Mouse (Mus musculus) CH12.LX (cell line): Measurements from ENCODE around the gene Cryab. TPM values are rescaled to one million over a fixed set of nuclear protein-coding genes. Genes with fewer than 3 reads are reported as not detected.

ENCODE experiments used
- DNase-seq: peaks from one replicate; pipeline ENCODE4 v3.0.0-alpha.2; 2013; ENCODE audit errors: extremely low read depth
- H3K27ac ChIP-seq: 2 replicates; pipeline ENCODE4 v1.5.1; 2012; ENCODE audit warnings: low read depth, mild to moderate bottlenecking, control low read depth, moderate library complexity; ENCODE audit not compliant: insufficient read depth
- H3K27me3 ChIP-seq: replicated peaks from 2 replicates; pipeline ENCODE3; 2012; ENCODE audit warnings: inconsistent platforms
- H3K36me3 ChIP-seq, 2 experiments: replicated peaks in 1 of 2; 2 replicates each; pipeline versions ENCODE3 to v1.6.1; 2012; ENCODE audit warnings: inconsistent platforms in 1 of 2, low read length in 1 of 2, mild to moderate bottlenecking in 1 of 2, mixed read lengths in 1 of 2, moderate library complexity in 1 of 2; ENCODE audit not compliant: control insufficient read depth in 1 of 2, insufficient read depth in 1 of 2
- H3K4me1 ChIP-seq, 2 experiments: 2 replicates each; pipeline ENCODE4 v1.6.1; 2012; ENCODE audit warnings: inconsistent platforms in 1 of 2, moderate library complexity in 1 of 2; ENCODE audit not compliant: insufficient read depth in 2 of 2, control insufficient read depth in 1 of 2
- H3K4me2 ChIP-seq: 2 replicates; pipeline ENCODE4 v1.6.1; 2012; ENCODE audit warnings: low read depth, mild to moderate bottlenecking, control low read depth; ENCODE audit not compliant: poor library complexity, insufficient read depth, severe bottlenecking
- H3K4me3 ChIP-seq, 3 experiments: fragments of 150-350 bp in 1 of 3; sonication (generic) in 1 of 3; replicated peaks in 1 of 3; 2 replicates each; pipeline versions ENCODE3 to v1.5.1; 2011 to 2012; ENCODE audit warnings: low read depth in 2 of 3, low read length in 2 of 3, mild to moderate bottlenecking in 2 of 3, moderate library complexity in 2 of 3, control low read depth in 1 of 3, improper control_type of control experiment in 1 of 3, inconsistent platforms in 1 of 3, mixed read lengths in 1 of 3; ENCODE audit not compliant: poor library complexity in 1 of 3
- H3K79me2 ChIP-seq: replicated peaks from 2 replicates; pipeline ENCODE4 v1.6.1; 2012; ENCODE audit warnings: mild to moderate bottlenecking, moderate library complexity; ENCODE audit not compliant: control insufficient read depth, poor library complexity, insufficient read depth, severe bottlenecking; ENCODE audit errors: extremely low read depth
- H3K9ac ChIP-seq: 2 replicates; pipeline ENCODE4 v1.6.1; 2012; ENCODE audit warnings: low read depth, mild to moderate bottlenecking, control low read depth, moderate library complexity; ENCODE audit not compliant: insufficient read depth
- H3K9me3 ChIP-seq: replicated peaks from 2 replicates; pipeline ENCODE3; 2012; ENCODE audit warnings: low read length, inconsistent platforms, mixed read lengths
- BHLHE40 ChIP-seq: IDR thresholded peaks from 2 replicates; pipeline ENCODE4 v1.6.1; 2011; ENCODE audit warnings: mild to moderate bottlenecking, low read depth, low read length, improper control_type of control experiment
- CHD1 ChIP-seq: IDR thresholded peaks from 2 replicates; pipeline ENCODE4 v1.6.1; 2012; ENCODE audit warnings: low read depth, low read length, improper control_type of control experiment, inconsistent platforms
- CHD2 ChIP-seq: IDR thresholded peaks from 2 replicates; pipeline ENCODE4 v1.6.1; 2011; ENCODE audit warnings: low read length, improper control_type of control experiment
- CTCF ChIP-seq, 2 experiments: IDR thresholded peaks in 1 of 2; conservative IDR thresholded peaks in 1 of 2; 2 replicates each; pipeline ENCODE4 v1.5.1; 2011 to 2012; ENCODE audit warnings: low read depth in 2 of 2, low read length in 2 of 2, improper control_type of control experiment in 1 of 2, inconsistent platforms in 1 of 2, mild to moderate bottlenecking in 1 of 2, moderate library complexity in 1 of 2
- E2F4 ChIP-seq: IDR thresholded peaks from 2 replicates; pipeline ENCODE4 v1.6.1; 2011; ENCODE audit warnings: low read depth, low read length, improper control_type of control experiment; ENCODE audit not compliant: insufficient replicate concordance
- ELF1 ChIP-seq: IDR thresholded peaks from 2 replicates; pipeline ENCODE4 v1.6.1; 2014; ENCODE audit warnings: low read depth, mild to moderate bottlenecking, inconsistent platforms, low read length, improper control_type of control experiment
- EP300 ChIP-seq: IDR thresholded peaks from 2 replicates; pipeline ENCODE4 v1.6.1; 2011; ENCODE audit warnings: low read length, improper control_type of control experiment
- ETS1 ChIP-seq: conservative IDR thresholded peaks from 2 replicates; pipeline ENCODE4 v1.6.1; 2012; ENCODE audit warnings: low read depth, mild to moderate bottlenecking, inconsistent platforms, low read length, improper control_type of control experiment, moderate library complexity
- GABPA ChIP-seq: IDR thresholded peaks from 2 replicates; pipeline ENCODE4 v1.6.1; 2012; ENCODE audit warnings: low read depth, low read length, improper control_type of control experiment, inconsistent platforms; ENCODE audit not compliant: insufficient replicate concordance
- HCFC1 ChIP-seq: IDR thresholded peaks from 2 replicates; pipeline ENCODE4 v1.6.1; 2012; ENCODE audit warnings: low read depth, mild to moderate bottlenecking, inconsistent platforms, low read length, improper control_type of control experiment
- IRF4 ChIP-seq: IDR thresholded peaks from 2 replicates; pipeline ENCODE4 v1.6.1; 2014; ENCODE audit warnings: low read depth, mild to moderate bottlenecking, inconsistent platforms, low read length, improper control_type of control experiment
- JUN ChIP-seq: IDR thresholded peaks from 2 replicates; pipeline ENCODE4 v1.6.1; 2011; ENCODE audit warnings: low read depth, mild to moderate bottlenecking, low read length, improper control_type of control experiment, moderate library complexity; ENCODE audit not compliant: insufficient read depth
- JUND ChIP-seq: conservative IDR thresholded peaks from 2 replicates; pipeline ENCODE4 v1.6.1; 2011; ENCODE audit warnings: low read depth, low read length, improper control_type of control experiment
- KAT2A ChIP-seq: IDR thresholded peaks from 2 replicates; pipeline ENCODE4 v1.6.1; 2012; ENCODE audit warnings: low read length, improper control_type of control experiment, inconsistent platforms; ENCODE audit not compliant: insufficient replicate concordance
- MAFK ChIP-seq: IDR thresholded peaks from 2 replicates; pipeline ENCODE4 v1.6.1; 2011; ENCODE audit warnings: low read length, improper control_type of control experiment; ENCODE audit not compliant: insufficient replicate concordance
- MAX ChIP-seq: IDR thresholded peaks from 2 replicates; pipeline ENCODE4 v1.6.1; 2011; ENCODE audit warnings: low read length, improper control_type of control experiment
- MAZ ChIP-seq: IDR thresholded peaks from 2 replicates; pipeline ENCODE4 v1.6.1; 2012; ENCODE audit warnings: low read depth, mild to moderate bottlenecking, inconsistent platforms, low read length, improper control_type of control experiment, moderate library complexity
- MEF2A ChIP-seq: IDR thresholded peaks from 2 replicates; pipeline ENCODE4 v1.6.1; 2014; ENCODE audit warnings: low read depth, mild to moderate bottlenecking, inconsistent platforms, low read length, improper control_type of control experiment, borderline replicate concordance
- MXI1 ChIP-seq: IDR thresholded peaks from 2 replicates; pipeline ENCODE4 v1.6.1; 2011; ENCODE audit warnings: mild to moderate bottlenecking, low read depth, low read length, improper control_type of control experiment
- MYC ChIP-seq: IDR thresholded peaks from 2 replicates; pipeline ENCODE4 v1.6.1; 2011; ENCODE audit warnings: low read depth, mild to moderate bottlenecking, improper control_type of control experiment, low read length
- NELFE ChIP-seq: IDR thresholded peaks from 2 replicates; pipeline ENCODE4 v1.6.1; 2011; ENCODE audit warnings: low read depth, low read length, improper control_type of control experiment
- NRF1 ChIP-seq: IDR thresholded peaks from 2 replicates; pipeline ENCODE4 v1.6.1; 2014; ENCODE audit warnings: low read depth, mild to moderate bottlenecking, inconsistent platforms, low read length, improper control_type of control experiment, moderate library complexity
- PAX5 ChIP-seq: IDR thresholded peaks from 2 replicates; pipeline ENCODE4 v1.6.1; 2012; ENCODE audit warnings: low read length, inconsistent platforms, mixed read lengths
- POLR2A ChIP-seq: IDR thresholded peaks from 2 replicates; pipeline ENCODE4 v1.6.1; 2011; ENCODE audit warnings: low read depth, mild to moderate bottlenecking, improper control_type of control experiment, low read length
- POLR2AphosphoS2 ChIP-seq: IDR thresholded peaks from 2 replicates; pipeline ENCODE4 v1.6.1; 2011; ENCODE audit warnings: low read depth, low read length, improper control_type of control experiment
- RAD21 ChIP-seq: IDR thresholded peaks from 2 replicates; pipeline ENCODE4 v1.6.1; 2011; ENCODE audit warnings: low read depth, mild to moderate bottlenecking, low read length, improper control_type of control experiment, moderate library complexity
- RCOR1 ChIP-seq: conservative IDR thresholded peaks from 2 replicates; pipeline ENCODE4 v1.6.1; 2012; ENCODE audit warnings: low read depth, mild to moderate bottlenecking, inconsistent platforms, low read length, improper control_type of control experiment
- SIN3A ChIP-seq: IDR thresholded peaks from 2 replicates; pipeline ENCODE4 v1.6.1; 2012; ENCODE audit warnings: low read length, improper control_type of control experiment, inconsistent platforms
- SMC3 ChIP-seq: IDR thresholded peaks from 2 replicates; pipeline ENCODE4 v1.6.1; 2011; ENCODE audit warnings: low read depth, low read length, improper control_type of control experiment
- TBP ChIP-seq: conservative IDR thresholded peaks from 2 replicates; pipeline ENCODE4 v1.6.1; 2011; ENCODE audit warnings: low read depth, low read length, improper control_type of control experiment
- TCF12 ChIP-seq: IDR thresholded peaks from 2 replicates; pipeline ENCODE4 v1.6.1; 2014; ENCODE audit warnings: low read depth, mild to moderate bottlenecking, inconsistent platforms, low read length, improper control_type of control experiment
- UBTF ChIP-seq: IDR thresholded peaks from 2 replicates; pipeline ENCODE4 v1.6.1; 2012; ENCODE audit warnings: low read depth, mild to moderate bottlenecking, inconsistent platforms, low read length, improper control_type of control experiment, moderate library complexity
- USF1 ChIP-seq: IDR thresholded peaks from 2 replicates; pipeline ENCODE4 v1.6.1; 2014; ENCODE audit warnings: low read depth, mild to moderate bottlenecking, inconsistent platforms, low read length, improper control_type of control experiment
- USF2 ChIP-seq: conservative IDR thresholded peaks from 2 replicates; pipeline ENCODE4 v1.6.1; 2011; ENCODE audit warnings: low read depth, low read length, improper control_type of control experiment
- ZC3H11A ChIP-seq: IDR thresholded peaks from 2 replicates; pipeline ENCODE4 v1.6.1; 2012; ENCODE audit warnings: low read depth, mild to moderate bottlenecking, inconsistent platforms, low read length, improper control_type of control experiment
- ZKSCAN1 ChIP-seq: IDR thresholded peaks from 2 replicates; pipeline ENCODE4 v1.6.1; 2012; ENCODE audit warnings: low read depth, inconsistent platforms, low read length, improper control_type of control experiment, borderline replicate concordance
- ZMIZ1 ChIP-seq: IDR thresholded peaks from 2 replicates; pipeline ENCODE4 v1.6.1; 2012; ENCODE audit warnings: low read depth, mild to moderate bottlenecking, inconsistent platforms, low read length, improper control_type of control experiment
- ZNF384 ChIP-seq: IDR thresholded peaks from 2 replicates; pipeline ENCODE4 v1.6.1; 2012; ENCODE audit warnings: low read depth, low read length, improper control_type of control experiment, inconsistent platforms
- dilution Hi-C: fragments of 300-500 bp; cut with MboI; formaldehyde crosslinking; loops from 2 replicates; pipeline ENCODE4 v1.14.3; 2020; ENCODE audit warnings: low sequenced_read_pairs; ENCODE audit not compliant: extremely low pct_unique_long_range_greater_than_20kb, extremely low pct_ligation_motif_present
- in situ Hi-C: fragments of 300-500 bp; cut with MboI; formaldehyde crosslinking; loops from 3 replicates; pipeline ENCODE4 v1.14.3; 2019; ENCODE audit warnings: low sequenced_read_pairs, low pct_ligation_motif_present, low pct_unique_long_range_greater_than_20kb, mixed read lengths
- polyA plus RNA-seq: library from polyadenylated mRNA; unstranded; fragments of >175 nt; gene quantifications from 2 replicates; pipeline ENCODE4 v1.2.1, GENCODE M21; 2012; ENCODE audit warnings: low read depth; ENCODE audit not compliant: insufficient read length
- total RNA-seq, 2 experiments: library from RNA; depleted of rRNA; stranded (reverse); fragments of 300-350 nt in 1 of 2; fragments of >200 nt in 1 of 2; gene quantifications; 2 replicates each; pipeline ENCODE4 v1.2.3; 2012 to 2014

Cryab gene
- total and polyA plus RNA-seq, 3 experiments: not detected

DNA sequence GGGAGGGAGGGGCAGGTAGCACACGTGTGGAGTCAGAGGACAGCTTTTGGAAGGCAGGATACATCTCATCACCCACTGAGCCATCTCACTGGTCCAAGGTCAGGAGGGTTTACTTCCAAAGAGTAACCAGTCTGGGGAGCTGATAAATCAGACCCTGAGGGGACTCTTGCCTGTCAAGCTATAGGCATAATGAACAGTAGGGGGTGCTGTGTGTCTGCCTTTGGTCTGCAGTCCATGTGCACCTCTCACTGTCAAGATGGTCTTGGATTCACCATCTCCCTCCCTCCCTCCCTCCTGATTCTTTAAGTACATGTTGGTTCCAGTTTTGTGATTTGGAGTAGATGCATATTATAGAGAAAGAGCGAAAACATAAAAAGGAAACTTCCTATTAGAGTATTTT is 49.9 kb downstream of the Cryab start:
- no peak overlapping the region for H3K4me2 ChIP-seq

DNA sequence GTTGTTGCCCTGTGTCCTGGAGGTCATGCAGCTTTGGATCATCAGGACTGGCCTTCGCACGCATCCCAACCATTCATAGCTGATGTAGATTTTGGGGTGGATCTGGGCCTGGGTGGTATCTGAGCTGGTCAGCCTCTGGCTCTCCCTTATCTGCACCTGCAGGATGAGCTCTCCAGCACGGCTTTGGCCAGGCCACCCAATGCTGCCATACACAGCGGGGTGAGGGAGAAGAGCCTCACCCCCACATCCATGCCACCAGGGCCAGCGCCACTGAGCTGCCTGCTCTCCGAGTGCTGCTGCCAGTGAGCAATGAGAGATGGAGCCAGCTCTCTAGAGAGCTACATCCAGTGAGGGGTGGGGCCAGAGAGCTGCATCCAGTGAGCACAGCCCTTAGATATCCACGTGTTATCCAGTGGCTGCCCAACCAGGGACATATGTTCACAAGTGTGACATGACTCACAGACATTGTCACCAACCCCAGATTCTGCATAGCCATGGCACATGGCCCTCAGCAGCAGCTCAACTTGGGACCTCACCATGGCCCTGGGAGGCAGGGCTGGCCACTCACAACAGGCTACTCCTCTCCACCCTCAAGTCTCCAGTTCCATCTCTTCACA is 52.0 kb downstream of the Cryab start:
- TF ChIP-seq UBTF (no peak), BHLHE40 (no peak), ZNF384 (no peak), TBP (no peak), MAFK (no peak), GABPA (no peak)
- H3K4me3 ChIP-seq: no peak overlapping the region
- no peak overlapping the region for H3K4me2 ChIP-seq
- dilution Hi-C loops: no loop called here
- H3K36me3 ChIP-seq: peaks cover 45 to 92% of the 10 kb centered on the region in 2 experiments
- H3K9me3 ChIP-seq: no peaks in the 10 kb centered on the region
- no peaks in the 10 kb centered on the region for H3K27me3 ChIP-seq
- H3K27ac ChIP-seq: no peak overlapping the region
- in situ Hi-C loops: no loop called here
- no peaks in the 10 kb centered on the region for H3K79me2 ChIP-seq
- no peak for DNase-seq
- H3K4me1 ChIP-seq: no peaks in the 10 kb centered on the region; a peak in 1 of 4 replicates
- no peak overlapping the region for H3K9ac ChIP-seq

More for the DNA sequence above, 49.9 kb downstream of the Cryab start:
- no peaks in the 10 kb centered on the region for H3K9me3 ChIP-seq
- TF ChIP-seq USF2 (no peak), EP300 (no peak), RCOR1 (no peak), RAD21 (peak; percentile 82), NRF1 (no peak), SMC3 (peak; percentile 78), POLR2AphosphoS2 (no peak), NELFE (no peak), SIN3A (no peak), ETS1 (no peak), GABPA (no peak), MAX (peak; percentile 76), HCFC1 (no peak), CTCF (conservative IDR thresholded peaks at IDR 0.05 in 1 of 2, IDR thresholded peaks at IDR 0.05 in 1 of 2; ENCODE audit: low read depth in 2 of 2, low read length in 2 of 2) (peak; percentile 63 to 81; a peak in 3 of 4 replicates), BHLHE40 (no peak), ZC3H11A (no peak), POLR2A (no peak), KAT2A (no peak), USF1 (no peak), CHD1 (no peak), MYC (peak; percentile 97), MEF2A (no peak), ZMIZ1 (no peak), TCF12 (no peak), E2F4 (no peak), TBP (no peak), ELF1 (no peak), MXI1 (peak; percentile 66; the same call in 1 of the 2 replicates), CHD2 (no peak), JUN (no peak), MAZ (no peak), ZKSCAN1 (no peak), UBTF (no peak), PAX5 (no peak), ZNF384 (no peak), JUND (no peak), MAFK (no peak), IRF4 (no peak)
- TF ChIP-seq, all 38 proteins: peak for 6
- Histone ChIP-seq H3K4me3 (no peak overlapping the region), H3K27me3 (no peaks in the 10 kb centered on the region), H3K27ac (no peak overlapping the region), H3K79me2 (no peaks in the 10 kb centered on the region), H3K9ac (no peak overlapping the region), H3K36me3 (peaks cover 34 to 90% of the 10 kb centered on the region in 2 experiments), H3K4me1 (no peaks in the 10 kb centered on the region; a peak in 1 of 4 replicates)
- DNase-seq: peak; percentile 70
- in situ Hi-C loops (no loop called here), dilution Hi-C loops (no loop called here)
